Mouse (Mus musculus): ENCODE data around the gene Spcs3.

DNA sequence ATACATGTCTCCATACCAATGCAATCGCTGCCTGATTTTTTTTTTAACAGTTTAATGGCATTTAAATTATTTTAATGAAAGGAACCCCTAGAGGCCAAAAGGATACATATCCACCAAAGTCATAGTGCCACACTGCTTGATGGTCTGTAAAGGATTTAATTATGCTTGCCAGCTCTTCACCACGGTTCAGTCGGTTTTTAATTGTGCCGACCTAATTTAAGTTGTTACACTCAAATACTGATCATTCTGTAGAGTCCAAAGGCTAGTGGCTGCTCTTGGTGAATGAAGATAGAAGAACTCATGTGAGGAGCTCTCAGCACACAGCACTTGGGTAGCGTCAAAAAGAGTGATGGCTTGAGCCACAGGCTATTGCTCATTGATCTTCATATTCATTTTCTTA lies 5.4 kb upstream of the Spcs3 start:
- TF ChIP-seq CTCF (IDR thresholded peaks at IDR 0.05; ENCODE audit: control insufficient read depth, insufficient read depth, low read length) (no peak), POLR2A (IDR thresholded peaks at IDR 0.05; ENCODE audit: borderline replicate concordance, control insufficient read depth, low read depth, low read length) (no peak)

All from bone marrow, adult 2 months (tissue).